Mouse (Mus musculus) erythroid progenitor cell, adult 5-6 weeks (primary cell): ENCODE results near the gene Zfp646. TPM values are rescaled to one million over a fixed set of nuclear protein-coding genes. Genes with fewer than 3 reads are reported as not detected.
"Not testable (repeated sequence)": the region's sequence is repeated elsewhere in the genome, so short reads cannot be mapped to it uniquely, and the experiment has no call there.

Experiments
- ATAC-seq: replicated peaks from 2 replicates; pipeline ENCODE4 v1.8.0; 2016; ENCODE audit warnings: moderate number of reproducible peaks, mild to moderate bottlenecking, moderate TSS enrichment, inconsistent platforms; ENCODE audit not compliant: poor library complexity, low FRiP score, severe bottlenecking
- total RNA-seq, 2 experiments: library from RNA; stranded (forward) in 1 of 2; stranded (reverse) in 1 of 2; fragments of 150-400 nt in 1 of 2; fragments of 186-747, 209-891 nt in 1 of 2; gene quantifications; 2 replicates each; pipeline versions ENCODE4 v1.2.3 to v1.2.4; 2015 to 2017; ENCODE audit warnings: low replicate concordance in 2 of 2

Zfp646 gene
- total RNA-seq, 2 experiments from 2014 or later = 31.4 to 34.3 TPM

- peak; percentile 87 for ATAC-seq
These were observed 687 bp downstream of the Zfp646 start, which contains the start of gene Zfp668 for GRCm38 (mm10) chr7:127876467-127877348. Gene Zfp668 (minus strand): TSS chr7:127876828.

GRCm38 (mm10) chr7:127879301-127879700, 3.3 kb downstream of the Zfp646 start:
- no peak for ATAC-seq

GRCm38 (mm10) chr7:127880431-127880830, 4.4 kb downstream of the Zfp646 start:
- no peak for ATAC-seq

GRCm38 (mm10) chr7:127885951-127886350, 9.9 kb downstream of the Zfp646 start:
- ATAC-seq = no peak

GRCm38 (mm10) chr7:127886551-127886950, 10.5 kb downstream of the Zfp646 start:
- ATAC-seq = no peak

- no peak for ATAC-seq
These were observed 11.2 kb downstream of the Zfp646 start for GRCm38 (mm10) chr7:127887191-127887590.

- no peak for ATAC-seq
These were observed 11.8 kb downstream of the Zfp646 start for GRCm38 (mm10) chr7:127887781-127888180.

- no peak for ATAC-seq
These were observed 12.8 kb downstream of the Zfp646 start for GRCm38 (mm10) chr7:127888821-127889220.

GRCm38 (mm10) chr7:127890798-127891197, 14.8 kb downstream of the Zfp646 start, which contains the start of gene Prss53:
Gene Prss53 (minus strand): TSS chr7:127890970.
- ATAC-seq = no peak

- ATAC-seq = no peak
These were observed 18.5 kb downstream of the Zfp646 start for GRCm38 (mm10) chr7:127894480-127894879.

- ATAC-seq = peak; percentile 96
These were observed 19.4 kb downstream of the Zfp646 start, which contains the start of the genes Gm21974 and Vkorc1 for GRCm38 (mm10) chr7:127895442-127895841. Gene Gm21974 (minus strand): TSS chr7:127895454. Gene Vkorc1 (minus strand): TSS chr7:127895617.

- ATAC-seq = not testable (repeated sequence)
These were observed 19.9 kb downstream of the Zfp646 start for GRCm38 (mm10) chr7:127895891-127896290.

- peak; percentile 50 for ATAC-seq
These were observed 20.4 kb downstream of the Zfp646 start for GRCm38 (mm10) chr7:127896384-127896783.

GRCm38 (mm10) chr7:127897542-127897941, 21.5 kb downstream of the Zfp646 start:
- no peak for ATAC-seq

GRCm38 (mm10) chr7:127898179-127898956, 22.3 kb downstream of the Zfp646 start:
- no peak for ATAC-seq

GRCm38 (mm10) chr7:127899997-127900396, 24.0 kb downstream of the Zfp646 start:
- ATAC-seq = no peak

GRCm38 (mm10) chr7:127901772-127902171, 25.8 kb downstream of the Zfp646 start:
- ATAC-seq = no peak

- peak; percentile 93 for ATAC-seq
These were observed 28.2 kb downstream of the Zfp646 start, which contains the start of gene Bckdk for GRCm38 (mm10) chr7:127903971-127904796. Gene Bckdk (plus strand): TSS chr7:127904082.

GRCm38 (mm10) chr7:127907939-127908338, 31.9 kb downstream of the Zfp646 start:
- no peak for ATAC-seq
